25 mouse cellular contexts compared by ENCODE assay signal in the genomic region with DNA sequence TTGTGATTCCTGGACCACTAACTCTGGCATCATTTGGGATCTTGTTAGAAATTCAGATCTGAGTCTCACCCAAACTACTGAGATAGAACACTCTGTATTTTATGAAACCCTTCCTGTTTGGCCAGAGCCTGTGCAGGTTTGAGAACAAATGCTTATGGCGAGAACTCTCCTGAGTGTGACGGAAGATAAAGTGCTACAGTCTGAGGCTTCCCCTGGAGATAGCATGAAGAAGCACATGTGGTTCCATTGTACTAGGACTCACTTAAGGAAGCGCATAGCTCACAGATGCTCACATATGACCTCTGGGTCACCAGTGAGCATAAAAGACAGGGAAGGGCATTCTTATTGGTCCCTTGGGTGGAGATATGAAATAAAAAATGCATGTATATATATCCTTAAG. TPM values are rescaled to one million over a fixed set of nuclear protein-coding genes. Genes with fewer than 3 reads are reported as not detected.
DNase-seq lines count a peak whose midpoint lies in the region; ATAC-seq and TF ChIP-seq lines count a peak whose summit lies in the region.
"Had no signal": no experiment of that assay in that cellular context is flagged by ENCODE, and none has a peak within 500 bp of the region (broad histone marks: within the 10 kb centered on the region; RNA-seq: fewer than 3 reads in every experiment).

No protein-coding gene starts in this region.

- no peak overlapping the region for H3K27ac ChIP-seq in hindbrain, embryonic 11.5 days (ENCODE audit: low read depth, low read length)
- no peak overlapping the region for H3K27ac ChIP-seq in hindbrain, embryonic 10.5 days
- no peak overlapping the region for H3K27ac ChIP-seq in liver, postnatal 0 days (ENCODE audit: low read depth)
- no peak overlapping the region for H3K27ac ChIP-seq in forebrain, embryonic 15.5 days (replicated peaks)
- H3K27ac ChIP-seq: forebrain, embryonic 10.5 days; forebrain, embryonic 13.5 days; gastrocnemius, adult 2 months; hindbrain, embryonic 14.5 days; hindbrain, postnatal 0 days had no signal

- H3K27me3 ChIP-seq in hindbrain, embryonic 11.5 days (ENCODE audit: control insufficient read depth, insufficient read depth, low read length): no peaks in the 10 kb centered on the region
- H3K27me3 ChIP-seq in hindbrain, embryonic 10.5 days (ENCODE audit: insufficient read depth, poor library complexity, severe bottlenecking): no peaks in the 10 kb centered on the region
- no peaks in the 10 kb centered on the region for H3K27me3 ChIP-seq in liver, postnatal 0 days (ENCODE audit: insufficient read depth, low read length)
- H3K27me3 ChIP-seq in forebrain, embryonic 15.5 days: no peaks in the 10 kb centered on the region
- H3K27me3 ChIP-seq: CH12.LX; forebrain, embryonic 13.5 days; Patski had no signal

- no peak overlapping the region for H3K9ac ChIP-seq in hindbrain, embryonic 11.5 days (ENCODE audit: low read depth, low read length)
- H3K9ac ChIP-seq in liver, postnatal 0 days (replicated peaks): no peak overlapping the region
- H3K9ac ChIP-seq in forebrain, embryonic 15.5 days (replicated peaks): no peak overlapping the region
- H3K9ac ChIP-seq: forebrain, embryonic 13.5 days; forebrain, postnatal 0 days; hindbrain, embryonic 14.5 days had no signal

- 61% methylated on average over 3 of the region's 3 CpGs for WGBS in hindbrain, embryonic 11.5 days
- 76% methylated on average over 3 of the region's 3 CpGs for WGBS in hindbrain, embryonic 10.5 days
- WGBS in liver, postnatal 0 days (ENCODE audit: insufficient replicate concordance): 59% methylated on average over 3 of the region's 3 CpGs
- WGBS in forebrain, embryonic 15.5 days: 88% methylated on average over 3 of the region's 3 CpGs

- peak; percentile 11 for DNase-seq in hindbrain, embryonic 11.5 days (ENCODE audit: low spot score)
- DNase-seq in hindbrain, embryonic 10.5 days (ENCODE audit: low spot score): no peak
- DNase-seq in liver, postnatal 0 days: no peak
- DNase-seq in liver: no peak
- DNase-seq in thymus, postnatal 25 days: peak; percentile 55
- DNase-seq in thymus, adult 18-20 months: no peak
- DNase-seq: adrenal gland, postnatal 14 days; B cell, adult 2 months; cerebellum, adult 11 months; cerebellum, adult 2 months; cerebellum, adult 9-11 months; cerebellum, postnatal 25 days; forebrain, postnatal 0 days; gastrocnemius, adult 2 months; gastrocnemius, postnatal 14 days; heart, adult 11 months had no signal

- no peaks in the 10 kb centered on the region for H3K4me1 ChIP-seq in hindbrain, embryonic 11.5 days (replicated peaks; ENCODE audit: control insufficient read depth, insufficient read depth, low read length)
- H3K4me1 ChIP-seq in hindbrain, embryonic 10.5 days (replicated peaks): peaks cover 6% of the 10 kb centered on the region; the same call in 1 of the 2 replicates
- 0 out of 2 replicates have a peak, but pooled peaks cover 3% of the 10 kb centered on the region for H3K4me1 ChIP-seq in liver, postnatal 0 days (ENCODE audit: insufficient read depth)
- 0 out of 2 replicates have a peak, but pooled peaks cover 3% of the 10 kb centered on the region for H3K4me1 ChIP-seq in forebrain, embryonic 15.5 days
- H3K4me1 ChIP-seq: forebrain, embryonic 10.5 days; forebrain, embryonic 13.5 days had no signal

- no peak for TF ChIP-seq CTCF in liver, postnatal 0 days (IDR thresholded peaks at IDR 0.05; ENCODE audit: low read depth)

- no peaks in the 10 kb centered on the region for H3K36me3 ChIP-seq in hindbrain, embryonic 11.5 days (ENCODE audit: control insufficient read depth, insufficient read depth, low read length)
- no peaks in the 10 kb centered on the region for H3K36me3 ChIP-seq in hindbrain, embryonic 10.5 days
- H3K36me3 ChIP-seq in liver, postnatal 0 days (replicated peaks; ENCODE audit: insufficient read depth, low read length): no peaks in the 10 kb centered on the region
- H3K36me3 ChIP-seq in forebrain, embryonic 15.5 days: peaks cover 6% of the 10 kb centered on the region
- H3K36me3 ChIP-seq: forebrain, embryonic 10.5 days; G1E had no signal

- TF ChIP-seq EP300 in liver, postnatal 0 days (IDR thresholded peaks at IDR 0.05; ENCODE audit: low read depth): no peak

- no peaks in the 10 kb centered on the region for H3K9me3 ChIP-seq in hindbrain, embryonic 11.5 days (ENCODE audit: control insufficient read depth, low read length)
- H3K9me3 ChIP-seq in hindbrain, embryonic 10.5 days: no peaks in the 10 kb centered on the region
- H3K9me3 ChIP-seq in liver, postnatal 0 days (ENCODE audit: low read length): no peaks in the 10 kb centered on the region
- H3K9me3 ChIP-seq in forebrain, embryonic 15.5 days: no peaks in the 10 kb centered on the region
- H3K9me3 ChIP-seq: forebrain, embryonic 10.5 days; forebrain, embryonic 13.5 days had no signal

- ATAC-seq in hindbrain, embryonic 11.5 days (ENCODE audit: low FRiP score): no peak
- ATAC-seq in liver, postnatal 0 days: 0 out of 2 replicates have a peak, but pooled peaks have one; percentile 38
- no peak for ATAC-seq in forebrain, embryonic 15.5 days (replicated peaks)
- ATAC-seq: forebrain, embryonic 13.5 days; forebrain, postnatal 0 days; hindbrain, postnatal 0 days; Patski had no signal

- no peak overlapping the region for H3K4me3 ChIP-seq in hindbrain, embryonic 11.5 days (ENCODE audit: low read depth, low read length)
- H3K4me3 ChIP-seq in hindbrain, embryonic 10.5 days: no peak overlapping the region
- no peak overlapping the region for H3K4me3 ChIP-seq in liver, postnatal 0 days (ENCODE audit: low read depth, low read length)
- no peak overlapping the region for H3K4me3 ChIP-seq in forebrain, embryonic 15.5 days
- H3K4me3 ChIP-seq: forebrain, embryonic 10.5 days; forebrain, embryonic 13.5 days; gastrocnemius, adult 2 months had no signal

- H3K4me2 ChIP-seq in hindbrain, embryonic 11.5 days (replicated peaks; ENCODE audit: low read depth, low read length): no peak overlapping the region
- H3K4me2 ChIP-seq in liver, postnatal 0 days (ENCODE audit: low read depth, low read length): no peak overlapping the region
- no peak overlapping the region for H3K4me2 ChIP-seq in forebrain, embryonic 15.5 days (replicated peaks)
- H3K4me2 ChIP-seq: forebrain, embryonic 13.5 days; heart, embryonic 11.5 days; hindbrain, embryonic 14.5 days had no signal

RNA-seq across cellular contexts. Expression of gene Arpp21, which starts 17.5 kb away (rescaled TPM):
- 6.0 and 6.8 TPM in 2 replicates for polyA plus RNA-seq in hindbrain, embryonic 11.5 days (2014; fragmentation: Nextera tagmentation; extraction: Ambion mirVana)
- polyA plus RNA-seq in hindbrain, embryonic 10.5 days (2016; fragmentation: Nextera tagmentation; extraction: Ambion mirVana): 2.0 and 2.5 TPM in 2 replicates
- 0.74 and 1.0 TPM in 2 replicates for polyA plus RNA-seq in liver, postnatal 0 days (2015; fragmentation: Nextera tagmentation; extraction: Ambion mirVana)
- 71.4 and 76.3 TPM in 2 replicates for polyA plus RNA-seq in forebrain, embryonic 15.5 days (2015; fragmentation: Nextera tagmentation; extraction: Ambion mirVana)
- polyA plus RNA-seq: G1E, Patski had no signal

Comparison
In these comparisons a context has a peak if more than half of its experiments do, and no peak if none do; other contexts are left out.
1. DNase-seq: peak in hindbrain, embryonic 11.5 days (single experiment) and thymus, postnatal 25 days (single experiment); none in hindbrain, embryonic 10.5 days (single experiment), liver, postnatal 0 days (single experiment), liver (single experiment) and thymus, adult 18-20 months (0 of 2).